Mouse (Mus musculus) common myeloid progenitor, adult 5-6 weeks (primary cell): ENCODE results near the gene Tbx15. TPM values are rescaled to one million over a fixed set of nuclear protein-coding genes. Genes with fewer than 3 reads are reported as not detected.

ENCODE experiments used
- ATAC-seq: replicated peaks from 2 replicates; pipeline ENCODE4 v1.8.0; 2016; ENCODE audit warnings: low read depth, mild to moderate bottlenecking, moderate TSS enrichment, inconsistent platforms; ENCODE audit not compliant: poor library complexity, severe bottlenecking
- total RNA-seq: library from RNA; stranded (forward); fragments of 200-1000, 187-1606 nt; gene quantifications from 2 replicates; pipeline ENCODE4 v1.2.3, GENCODE M21; 2017

The Tbx15 gene
- total RNA-seq, 1 experiment from 2014 or later: not detected

GRCm38 (mm10) chr3:99336866-99337265 is 96.7 kb downstream of the Tbx15 start:
- ATAC-seq: no peak

DNA sequence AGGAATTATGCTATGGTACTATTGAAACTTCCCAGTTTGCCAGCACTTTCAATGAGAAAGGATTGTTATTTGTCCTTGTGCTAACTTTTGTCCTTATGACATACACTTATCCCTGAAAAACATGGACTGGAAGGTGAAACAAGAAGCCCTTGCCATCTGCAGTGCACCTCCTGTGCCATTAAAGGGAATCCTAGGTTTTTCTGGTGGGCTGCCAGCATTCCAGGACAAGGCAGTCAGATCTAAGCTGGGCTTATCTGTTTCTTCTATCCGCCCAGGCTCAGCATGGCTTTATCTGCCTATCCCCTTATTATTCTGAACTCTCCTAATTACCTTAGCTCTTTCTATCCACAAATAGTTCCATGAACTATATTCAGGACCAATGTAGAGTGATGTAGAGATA is 98.6 kb downstream of the Tbx15 start:
- no peak for ATAC-seq

GRCm38 (mm10) chr3:99340021-99340420 is 99.8 kb downstream of the Tbx15 start:
- ATAC-seq: no peak

GRCm38 (mm10) chr3:99379616-99380250 is 139.6 kb downstream of the Tbx15 start:
- no peak for ATAC-seq

- no peak for ATAC-seq
These were observed 146.9 kb downstream of the Tbx15 start for GRCm38 (mm10) chr3:99387127-99387526.

Other genes starting within 250 kb of the Tbx15 start
- gene Wars2, start 99.3 kb upstream of the Tbx15 start, total RNA-seq: 3.7 and 6.6 TPM in 2 replicates